In genomic region chr2:64098618-64099320, GRCm38 (mm10) we compare ENCODE assay signal across 9 mouse cellular contexts. TPM values are rescaled to one million over a fixed set of nuclear protein-coding genes. Genes with fewer than 3 reads are reported as not detected.
DNase-seq lines count a peak whose midpoint lies in the region; ATAC-seq lines count a peak whose summit lies in the region.
"Had no signal": no experiment of that assay in that cellular context is flagged by ENCODE, and none has a peak within 500 bp of the region (broad histone marks: within the 10 kb centered on the region; RNA-seq: fewer than 3 reads in every experiment).

No protein-coding gene starts in this region.

- peak; percentile 75 for ATAC-seq in stomach, embryonic 15.5 days (ENCODE audit: insufficient read depth, low FRiP score, low read depth)

- 5% methylated on average over 21 of the region's 21 CpGs for WGBS in stomach, embryonic 15.5 days

- no peaks in the 10 kb centered on the region for H3K27me3 ChIP-seq in stomach, embryonic 15.5 days (replicated peaks)

- peak; percentile 24 for DNase-seq in kidney, adult 11 months
- DNase-seq in kidney, adult 18-20 months = no peak
- DNase-seq in adrenal gland, postnatal 25 days = peak; percentile 32
- DNase-seq in forelimb bud, embryonic 11.5 days (ENCODE audit: low read depth, low spot score) = peak; percentile 63
- DNase-seq in kidney, adult 8-10 months = peak; percentile 6 to 23
- peak; percentile 50 for DNase-seq in lung, postnatal 10 days
- no peak for DNase-seq in right cerebral cortex, postnatal 36 days (ENCODE audit: low spot score in 2 of 2)

- H3K4me2 ChIP-seq in stomach, embryonic 15.5 days = peak overlapping the region; percentile 87

- no peaks in the 10 kb centered on the region for H3K4me1 ChIP-seq in stomach, embryonic 15.5 days

- no peaks in the 10 kb centered on the region for H3K9me3 ChIP-seq in stomach, embryonic 15.5 days

- H3K4me3 ChIP-seq in stomach, embryonic 15.5 days (replicated peaks) = peak overlapping the region; percentile 75

- peak overlapping the region; percentile 94 for H3K27ac ChIP-seq in stomach, embryonic 15.5 days
- H3K27ac ChIP-seq: macrophage had no signal

- peak overlapping the region; percentile 50 for H3K9ac ChIP-seq in stomach, embryonic 15.5 days

- no peaks in the 10 kb centered on the region for H3K36me3 ChIP-seq in stomach, embryonic 15.5 days

RNA-seq across cellular contexts. Expression of gene Fign, which starts 0.9 kb away (rescaled TPM):
- 3.6 and 5.1 TPM in 2 replicates for total RNA-seq in adrenal gland, postnatal 25 days (2021)
- polyA plus RNA-seq in stomach, embryonic 15.5 days (2015; fragmentation: Nextera tagmentation; extraction: Ambion mirVana) = 3.2 and 3.3 TPM in 2 replicates
- polyA plus RNA-seq: macrophage had no signal

Comparison
In these comparisons a context has a peak if more than half of its experiments do, and no peak if none do; other contexts are left out.
1. DNase-seq: peak in kidney, adult 11 months (single experiment), adrenal gland, postnatal 25 days (single experiment), forelimb bud, embryonic 11.5 days (single experiment), kidney, adult 8-10 months (2 of 2) and lung, postnatal 10 days (single experiment); none in kidney, adult 18-20 months (single experiment) and right cerebral cortex, postnatal 36 days (0 of 2).